Mouse (Mus musculus): ENCODE measurements around the gene Fam210b.

DNA sequence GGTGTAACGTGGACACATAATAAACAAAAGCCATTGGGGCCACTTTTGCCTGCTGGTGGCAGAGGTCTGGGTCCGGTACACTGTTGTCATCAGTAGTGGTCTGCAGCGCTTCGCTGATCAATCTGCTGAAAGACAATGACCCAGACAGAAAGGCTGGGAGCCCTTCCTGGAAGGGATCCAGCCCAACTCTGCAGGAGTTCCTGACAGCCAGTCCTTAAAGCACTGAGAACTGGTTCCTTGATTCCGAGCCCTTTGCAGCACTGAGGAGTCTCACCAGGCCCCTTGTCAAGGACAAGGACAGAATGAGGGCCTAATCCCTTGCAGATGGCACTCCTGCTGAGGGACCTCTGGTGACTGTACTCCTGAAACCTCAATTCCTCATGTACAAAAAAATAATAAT is 3.8 kb upstream of the Fam210b start:
- TF ChIP-seq CTCF (IDR thresholded peaks at IDR 0.05) (no peak), EP300 (IDR thresholded peaks at IDR 0.05) (no peak)

Data from lung, postnatal 0 days (tissue).